Mouse (Mus musculus): Measurements from ENCODE around the gene Kat5. TPM values are rescaled to one million over a fixed set of nuclear protein-coding genes. Genes with fewer than 3 reads are reported as not detected.

Kat5 gene
- total and polyA plus RNA-seq, 3 experiments: 46.5 to 106 (median 62.8) TPM

DNA sequence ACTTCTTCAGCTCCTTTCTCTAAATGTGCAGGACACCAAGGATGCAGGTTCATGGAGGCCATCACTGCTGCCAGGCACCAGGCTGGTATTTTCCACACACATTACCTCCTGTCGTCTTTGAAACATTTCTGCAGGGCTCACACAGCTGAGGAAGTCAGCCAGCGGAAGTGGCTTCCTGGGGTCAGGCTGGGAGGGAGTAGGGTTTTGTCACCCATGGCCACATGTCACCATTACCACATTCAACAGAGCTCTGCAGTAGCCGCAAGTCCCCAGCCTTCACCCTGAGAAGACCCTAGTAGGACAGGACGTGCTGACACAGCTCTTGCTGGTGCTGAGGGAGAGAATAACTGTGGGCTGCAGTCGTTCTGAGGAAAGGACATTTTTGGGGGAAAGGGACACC lies 38.2 kb downstream of the Kat5 start:
- H3K79me2 ChIP-seq (replicated peaks; ENCODE audit: control insufficient read depth, extremely low read depth, insufficient read depth, poor library complexity, severe bottlenecking): 0 out of 2 replicates have a peak, but pooled peaks cover 5% of the 10 kb centered on the region
- DNase-seq (ENCODE audit: extremely low read depth): no peak
- no peak overlapping the region for H3K4me2 ChIP-seq (ENCODE audit: insufficient read depth, low read depth, poor library complexity, severe bottlenecking)
- peaks cover 2% of the 10 kb centered on the region for H3K27me3 ChIP-seq (replicated peaks)
- H3K4me3 ChIP-seq (replicated peaks in 1 of 3; ENCODE audit: low read depth in 2 of 3, low read length in 2 of 3, poor library complexity in 1 of 3): no peak overlapping the region
- no peak overlapping the region for H3K27ac ChIP-seq (ENCODE audit: insufficient read depth, low read depth)
- H3K9me3 ChIP-seq (replicated peaks; ENCODE audit: low read length): no peaks in the 10 kb centered on the region
- peaks cover 26 to 34% of the 10 kb centered on the region in 2 experiments for H3K36me3 ChIP-seq (replicated peaks in 1 of 2; ENCODE audit: control insufficient read depth in 1 of 2, insufficient read depth in 1 of 2, low read length in 1 of 2)
- TF ChIP-seq USF1 (IDR thresholded peaks at IDR 0.05; ENCODE audit: low read depth, low read length): no peak
- no peak for TF ChIP-seq TBP (conservative IDR thresholded peaks at IDR 0.05; ENCODE audit: low read depth, low read length)
- TF ChIP-seq IRF4 (IDR thresholded peaks at IDR 0.05; ENCODE audit: low read depth, low read length): no peak
- no peak for TF ChIP-seq RAD21 (IDR thresholded peaks at IDR 0.05; ENCODE audit: low read depth, low read length)
- TF ChIP-seq CHD1 (IDR thresholded peaks at IDR 0.05; ENCODE audit: low read depth, low read length): no peak
- TF ChIP-seq ZC3H11A (IDR thresholded peaks at IDR 0.05; ENCODE audit: low read depth, low read length): no peak
- TF ChIP-seq MXI1 (IDR thresholded peaks at IDR 0.05; ENCODE audit: low read depth, low read length): no peak
- no peak for TF ChIP-seq NRF1 (IDR thresholded peaks at IDR 0.05; ENCODE audit: low read depth, low read length)
- no peak for TF ChIP-seq PAX5 (IDR thresholded peaks at IDR 0.05; ENCODE audit: low read length)
- TF ChIP-seq E2F4 (IDR thresholded peaks at IDR 0.05; ENCODE audit: insufficient replicate concordance, low read depth, low read length): no peak
- TF ChIP-seq ETS1 (conservative IDR thresholded peaks at IDR 0.05; ENCODE audit: low read depth, low read length): no peak
- no peak for TF ChIP-seq ZMIZ1 (IDR thresholded peaks at IDR 0.05; ENCODE audit: low read depth, low read length)
- no peak for TF ChIP-seq SIN3A (IDR thresholded peaks at IDR 0.05; ENCODE audit: low read length)
- no peak for TF ChIP-seq JUN (IDR thresholded peaks at IDR 0.05; ENCODE audit: insufficient read depth, low read depth, low read length)
- no peak for TF ChIP-seq ELF1 (IDR thresholded peaks at IDR 0.05; ENCODE audit: low read depth, low read length)
- no peak for TF ChIP-seq ZNF384 (IDR thresholded peaks at IDR 0.05; ENCODE audit: low read depth, low read length)
- H3K9ac ChIP-seq (ENCODE audit: insufficient read depth, low read depth): no peak overlapping the region
- H3K4me1 ChIP-seq (ENCODE audit: control insufficient read depth in 1 of 2, insufficient read depth in 2 of 2): peaks cover 7 to 14% of the 10 kb centered on the region in 2 experiments
- in situ Hi-C loops (cut with MboI; ENCODE audit: low pct_ligation_motif_present, low pct_unique_long_range_greater_than_20kb, low sequenced_read_pairs): no loop called here
- dilution Hi-C loops (cut with MboI; ENCODE audit: extremely low pct_ligation_motif_present, extremely low pct_unique_long_range_greater_than_20kb, low sequenced_read_pairs): no loop called here

GRCm38 (mm10) chr19:5570353-5571246 lies 39.4 kb downstream of the Kat5 start:
- peaks cover 7 to 22% of the 10 kb centered on the region in 2 experiments for H3K4me1 ChIP-seq (ENCODE audit: control insufficient read depth in 1 of 2, insufficient read depth in 2 of 2)
- no peak overlapping the region for H3K27ac ChIP-seq (ENCODE audit: insufficient read depth, low read depth)

More at GRCm38 (mm10) chr19:5570353-5571246, 39.4 kb downstream of the Kat5 start:
- no peak for DNase-seq (ENCODE audit: extremely low read depth)
- no peak overlapping the region for H3K9ac ChIP-seq (ENCODE audit: insufficient read depth, low read depth)
- H3K9me3 ChIP-seq (replicated peaks; ENCODE audit: low read length): no peaks in the 10 kb centered on the region
- in situ Hi-C loops (cut with MboI; ENCODE audit: low pct_ligation_motif_present, low pct_unique_long_range_greater_than_20kb, low sequenced_read_pairs): no loop called here
- no peak overlapping the region for H3K4me3 ChIP-seq (replicated peaks in 1 of 3; ENCODE audit: low read depth in 2 of 3, low read length in 2 of 3, poor library complexity in 1 of 3)
- dilution Hi-C loops (cut with MboI; ENCODE audit: extremely low pct_ligation_motif_present, extremely low pct_unique_long_range_greater_than_20kb, low sequenced_read_pairs): no loop called here
- TF ChIP-seq PAX5 (IDR thresholded peaks at IDR 0.05; ENCODE audit: low read length): no peak
- TF ChIP-seq ETS1 (conservative IDR thresholded peaks at IDR 0.05; ENCODE audit: low read depth, low read length): no peak
- no peak for TF ChIP-seq E2F4 (IDR thresholded peaks at IDR 0.05; ENCODE audit: insufficient replicate concordance, low read depth, low read length)
- TF ChIP-seq TBP (conservative IDR thresholded peaks at IDR 0.05; ENCODE audit: low read depth, low read length): no peak
- no peak for TF ChIP-seq EP300 (IDR thresholded peaks at IDR 0.05; ENCODE audit: low read length)
- TF ChIP-seq JUND (conservative IDR thresholded peaks at IDR 0.05; ENCODE audit: low read depth, low read length): no peak
- no peak for TF ChIP-seq ZNF384 (IDR thresholded peaks at IDR 0.05; ENCODE audit: low read depth, low read length)
- peaks cover 15% of the 10 kb centered on the region for H3K27me3 ChIP-seq (replicated peaks)
- H3K79me2 ChIP-seq (replicated peaks; ENCODE audit: control insufficient read depth, extremely low read depth, insufficient read depth, poor library complexity, severe bottlenecking): 0 out of 2 replicates have a peak, but pooled peaks cover 5% of the 10 kb centered on the region
- H3K36me3 ChIP-seq (replicated peaks in 1 of 2; ENCODE audit: control insufficient read depth in 1 of 2, insufficient read depth in 1 of 2, low read length in 1 of 2): peaks cover 26 to 34% of the 10 kb centered on the region in 2 experiments
- H3K4me2 ChIP-seq (ENCODE audit: insufficient read depth, low read depth, poor library complexity, severe bottlenecking): no peak overlapping the region
